Mouse (Mus musculus) kidney, postnatal 36 days (tissue): Measurements from ENCODE around the gene Uspl1.
"Not testable (repeated sequence)": the region's sequence is repeated elsewhere in the genome, so short reads cannot be mapped to it uniquely, and the experiment has no call there.

Experiments used
- DNase-seq, 2 experiments: peaks; one replicate each; pipeline ENCODE4 v3.0.0; 2021 to 2022; ENCODE audit warnings: mixed read lengths in 2 of 2

The Uspl1 gene

GRCm38 (mm10) chr5:149184104-149184843 is at the start of gene Uspl1, which contains the start of gene Hmgb1:
Uspl1 (plus strand) TSS chr5:149184350.
Hmgb1 (minus strand) TSS chr5:149184489.
- DNase-seq = peak; percentile 98 to 99

- no peak for DNase-seq
These were observed 49.2 kb upstream of the Uspl1 start for GRCm38 (mm10) chr5:149134751-149135454.

GRCm38 (mm10) chr5:149135455-149136354 is 48.4 kb upstream of the Uspl1 start:
- DNase-seq = no peak

- DNase-seq = peak; percentile 76 to 78
These were observed 47.2 kb upstream of the Uspl1 start for GRCm38 (mm10) chr5:149136933-149137365.

- DNase-seq = peak in 1 of 2 experiments; percentile 19
These were observed 46.7 kb upstream of the Uspl1 start for GRCm38 (mm10) chr5:149137447-149137846.

GRCm38 (mm10) chr5:149138087-149138486 is 46.1 kb upstream of the Uspl1 start:
- not testable (repeated sequence) for DNase-seq

- DNase-seq = no peak
These were observed 43.8 kb upstream of the Uspl1 start for GRCm38 (mm10) chr5:149140336-149140735.

- DNase-seq = not testable (repeated sequence)
These were observed 43.0 kb upstream of the Uspl1 start for GRCm38 (mm10) chr5:149141155-149141554.

- DNase-seq = no peak
These were observed 40.3 kb upstream of the Uspl1 start for GRCm38 (mm10) chr5:149143766-149144375.

- DNase-seq = no peak
These were observed 37.5 kb upstream of the Uspl1 start for GRCm38 (mm10) chr5:149146691-149147090.

GRCm38 (mm10) chr5:149147386-149148000 is 36.7 kb upstream of the Uspl1 start:
- DNase-seq = no peak

GRCm38 (mm10) chr5:149150882-149151281 is 33.3 kb upstream of the Uspl1 start:
- no peak for DNase-seq

- peak; percentile 46 to 48 for DNase-seq
These were observed 31.9 kb upstream of the Uspl1 start for GRCm38 (mm10) chr5:149152063-149152773.

GRCm38 (mm10) chr5:149152774-149153155 is 31.4 kb upstream of the Uspl1 start:
- DNase-seq = peak; percentile 37 to 47

- peak; percentile 36 to 53 for DNase-seq
These were observed 27.1 kb upstream of the Uspl1 start for GRCm38 (mm10) chr5:149156886-149157563.

GRCm38 (mm10) chr5:149159021-149159420 is 25.1 kb upstream of the Uspl1 start:
- DNase-seq = peak; percentile 61 to 86

- no peak for DNase-seq
These were observed 23.7 kb upstream of the Uspl1 start for GRCm38 (mm10) chr5:149160469-149160868.

GRCm38 (mm10) chr5:149162890-149163289 is 21.3 kb upstream of the Uspl1 start:
- DNase-seq = no peak

- peak; percentile 65 to 72 for DNase-seq
These were observed 19.3 kb upstream of the Uspl1 start for GRCm38 (mm10) chr5:149164881-149165280.

GRCm38 (mm10) chr5:149166011-149166410 is 18.1 kb upstream of the Uspl1 start:
- DNase-seq = no peak

- no peak for DNase-seq
These were observed 16.1 kb upstream of the Uspl1 start for GRCm38 (mm10) chr5:149168051-149168450.
